Mouse (Mus musculus) B cell, adult 2 months (primary cell): Measurements from ENCODE around the gene T.

ENCODE experiments used
- DNase-seq, 2 experiments: peaks; one replicate each; pipeline ENCODE4 v3.0.0; 2022

Gene T

GRCm38 (mm10) chr17:8433121-8433977 is 874 bp upstream of the T start:
- no peak for DNase-seq

- no peak for DNase-seq
Observed at GRCm38 (mm10) chr17:8436184-8436583, 2.0 kb downstream of the T start.

- no peak for DNase-seq
Observed at GRCm38 (mm10) chr17:8444062-8444461, 9.8 kb downstream of the T start.

- DNase-seq = no peak
Observed at GRCm38 (mm10) chr17:8447676-8448192, 13.5 kb downstream of the T start.

- DNase-seq = no peak
Observed at GRCm38 (mm10) chr17:8448324-8448723, 14.1 kb downstream of the T start.

GRCm38 (mm10) chr17:8455196-8455595 is 21.0 kb downstream of the T start:
- DNase-seq = no peak

GRCm38 (mm10) chr17:8455601-8456000 is 21.4 kb downstream of the T start:
- DNase-seq = no peak

GRCm38 (mm10) chr17:8456856-8457460 is 22.7 kb downstream of the T start:
- no peak for DNase-seq

- DNase-seq = peak; percentile 55 to 56
Observed at GRCm38 (mm10) chr17:8461568-8461967, 27.3 kb downstream of the T start.

GRCm38 (mm10) chr17:8463482-8464128 is 29.4 kb downstream of the T start:
- DNase-seq = peak; percentile 59 to 64

GRCm38 (mm10) chr17:8467771-8468170 is 33.5 kb downstream of the T start:
- no peak for DNase-seq

GRCm38 (mm10) chr17:8468716-8469344 is 34.6 kb downstream of the T start:
- peak; percentile 64 to 66 for DNase-seq

GRCm38 (mm10) chr17:8478554-8478953 is 44.3 kb downstream of the T start:
- no peak for DNase-seq

GRCm38 (mm10) chr17:8479493-8480128 is 45.4 kb downstream of the T start:
- no peak for DNase-seq

GRCm38 (mm10) chr17:8481797-8482196 is 47.6 kb downstream of the T start:
- no peak for DNase-seq

- no peak for DNase-seq
Observed at GRCm38 (mm10) chr17:8482876-8483275, 48.7 kb downstream of the T start.

GRCm38 (mm10) chr17:8484246-8484645 is 50.0 kb downstream of the T start:
- no peak for DNase-seq

GRCm38 (mm10) chr17:8485146-8485545 is 50.9 kb downstream of the T start:
- DNase-seq = no peak

- DNase-seq = no peak
Observed at GRCm38 (mm10) chr17:8487824-8488223, 53.6 kb downstream of the T start.

- no peak for DNase-seq
Observed at GRCm38 (mm10) chr17:8490971-8491370, 56.7 kb downstream of the T start.
